Mouse (Mus musculus): ENCODE measurements around the gene Tmem107. TPM values are rescaled to one million over a fixed set of nuclear protein-coding genes. Genes with fewer than 3 reads are reported as not detected.

Gene Tmem107
- total RNA-seq, 1 experiment from 2014 or later: 12.0 TPM

DNA sequence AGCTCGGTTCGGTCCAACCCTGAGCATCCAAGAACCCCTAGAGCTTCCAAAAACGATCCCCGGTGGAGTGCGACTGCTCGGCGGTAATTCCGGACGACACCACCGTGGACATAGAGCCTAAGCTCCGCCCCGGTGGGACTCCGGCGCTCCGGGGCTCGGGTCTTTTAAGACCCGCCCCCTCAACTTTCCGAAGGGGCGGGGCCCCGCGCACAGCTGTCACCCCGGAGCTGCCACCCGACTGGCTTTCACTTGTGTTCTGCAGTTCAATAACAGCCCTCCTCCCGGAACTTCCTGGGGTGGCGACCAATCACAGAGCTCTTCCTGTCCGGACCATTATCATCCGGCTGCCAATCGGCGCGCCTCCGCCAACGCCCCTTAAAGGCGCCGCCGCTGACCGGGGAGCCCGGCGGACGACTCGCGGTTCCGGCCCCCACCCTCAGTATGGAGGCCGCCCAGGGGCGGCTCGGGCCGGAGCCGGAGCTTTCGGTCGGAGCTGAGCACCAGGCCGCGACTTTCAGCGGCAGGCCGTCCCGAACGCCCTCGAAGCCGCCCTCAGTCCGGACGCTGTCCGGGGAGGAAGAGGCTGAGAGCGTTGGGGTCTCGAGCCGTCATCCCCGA lies 11.1 kb upstream of the Tmem107 start, which contains the start of gene Borcs6:
Gene Borcs6, plus strand, starts transcription at position 361 of the 618 bp plus-strand sequence.
- DNase-seq: peak; percentile 97

GRCm38 (mm10) chr11:69059975-69060411 lies 10.6 kb upstream of the Tmem107 start:
- peak; percentile 77 for DNase-seq

DNA sequence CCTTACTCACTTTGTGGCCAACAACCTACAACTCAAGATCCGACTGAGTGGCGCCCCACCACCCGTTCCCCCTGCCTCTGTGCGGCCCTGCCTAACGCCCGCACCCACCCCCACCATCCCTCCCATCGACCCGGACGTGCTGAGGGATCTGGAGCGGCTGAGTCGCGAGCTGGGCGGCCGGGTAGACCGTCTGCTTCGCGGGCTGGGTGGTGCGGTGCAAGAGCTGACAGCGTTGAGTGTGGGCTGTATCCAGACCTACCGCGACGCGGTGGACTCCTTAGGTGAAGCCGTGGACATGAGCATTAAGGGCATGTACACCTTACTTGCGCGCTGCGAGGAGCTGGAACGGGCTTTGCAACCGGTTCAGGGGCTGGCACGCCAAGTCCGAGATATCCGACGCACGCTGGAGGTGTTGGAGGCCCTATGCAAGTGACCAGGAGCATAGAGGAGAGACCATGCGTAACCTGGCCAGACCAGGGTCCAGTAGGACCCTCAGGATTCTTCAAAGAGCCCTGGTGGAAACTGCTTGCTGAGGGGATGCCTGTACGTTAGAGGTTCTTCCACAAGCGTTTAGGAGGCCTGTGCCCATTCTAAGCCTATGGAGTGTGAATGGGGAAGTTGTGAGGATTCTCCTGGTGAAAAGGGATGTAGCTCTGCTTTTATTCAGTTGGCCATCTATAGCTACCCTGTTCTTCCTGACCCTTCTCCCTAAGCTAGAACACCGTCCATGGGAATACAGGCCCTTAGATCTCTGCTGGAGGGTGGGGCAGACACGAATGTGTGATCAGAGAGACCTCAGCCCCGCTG lies 10.0 kb upstream of the Tmem107 start:
- DNase-seq: peak; percentile 62

- no peak for DNase-seq
Measured at GRCm38 (mm10) chr11:69061255-69061912, 9.2 kb upstream of the Tmem107 start.

DNA sequence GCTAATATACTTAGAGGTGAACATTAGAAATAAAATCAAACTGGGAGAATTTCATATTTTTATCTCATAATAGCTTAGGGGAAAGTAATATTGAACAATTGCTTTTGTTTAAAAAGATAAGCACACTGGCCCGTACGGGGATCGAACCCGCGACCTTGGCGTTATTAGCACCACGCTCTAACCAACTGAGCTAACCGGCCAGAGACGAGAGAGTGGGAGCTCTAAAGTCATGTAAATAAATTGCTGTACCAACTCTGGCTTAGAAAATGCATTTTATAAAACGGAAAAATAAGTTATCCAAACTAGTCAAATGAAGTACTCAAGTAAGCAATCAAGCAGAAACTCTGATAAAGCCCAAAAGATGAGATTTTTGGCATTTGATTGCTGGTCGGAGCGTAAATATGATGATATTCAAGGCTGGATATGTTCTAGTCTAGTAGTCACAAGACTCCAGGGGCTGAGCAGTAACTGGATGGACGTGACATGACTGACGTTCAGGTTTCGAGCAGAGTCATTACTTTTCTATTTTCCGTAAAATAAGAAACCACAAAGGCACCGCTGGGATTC lies 8.3 kb upstream of the Tmem107 start:
- DNase-seq: peak; percentile 74

DNA sequence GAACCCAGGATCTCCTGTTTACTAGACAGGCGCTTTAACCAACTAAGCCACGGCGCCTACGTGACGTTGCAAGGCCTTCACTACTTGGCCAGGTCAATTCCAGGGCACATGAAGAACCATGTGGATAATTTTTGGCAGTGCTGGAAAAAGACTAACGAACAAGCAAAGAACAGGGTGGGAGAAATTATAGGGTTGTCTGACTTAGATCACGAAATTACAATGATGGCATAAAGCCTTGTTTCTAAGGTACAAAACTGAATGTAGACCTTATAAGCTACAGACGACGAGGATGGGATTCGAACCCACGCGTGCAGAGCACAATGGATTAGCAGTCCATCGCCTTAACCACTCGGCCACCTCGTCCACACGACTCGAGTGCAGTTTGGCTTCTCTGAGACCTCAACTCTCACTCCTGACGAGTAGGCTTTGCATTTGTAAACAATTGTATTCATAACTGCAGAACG lies 7.8 kb upstream of the Tmem107 start:
- peak; percentile 96 for DNase-seq

DNA sequence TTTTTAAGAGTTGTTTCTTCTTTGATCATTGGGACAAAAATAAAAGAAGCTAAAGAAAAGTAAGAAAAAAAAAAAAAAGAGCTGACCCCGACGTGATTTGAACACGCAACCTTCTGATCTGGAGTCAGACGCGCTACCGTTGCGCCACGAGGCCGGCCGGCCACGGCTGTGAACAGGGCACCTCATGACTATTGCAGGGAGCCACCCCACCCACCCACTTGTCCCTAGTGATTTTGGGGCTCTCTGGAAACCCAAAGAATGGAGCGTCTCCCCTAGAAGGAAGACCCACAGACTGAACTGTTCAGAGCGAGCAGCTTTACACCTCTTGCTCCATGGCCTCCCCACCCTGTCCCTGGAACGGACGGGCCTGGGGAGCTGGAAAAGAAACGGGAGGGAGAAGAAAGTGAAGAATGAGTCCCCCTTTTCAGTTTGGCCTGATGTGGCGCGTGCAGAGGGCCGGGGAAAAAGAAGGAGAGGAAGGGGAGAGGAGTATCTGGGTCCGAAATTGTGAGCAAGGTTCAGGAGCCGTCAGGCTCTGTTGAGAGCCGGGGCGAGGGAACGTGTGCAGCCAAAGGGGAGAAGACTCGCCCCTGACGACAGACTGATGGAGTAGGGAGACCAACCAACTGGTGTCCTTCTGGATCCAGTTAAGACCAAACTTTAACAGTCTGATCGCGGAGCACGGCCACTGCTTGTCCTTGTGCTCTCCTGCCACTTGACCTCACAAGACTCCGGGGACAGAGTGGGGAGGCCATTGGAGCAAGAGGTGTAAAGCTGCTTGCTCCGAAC lies 7.0 kb upstream of the Tmem107 start:
- DNase-seq: peak; percentile 93

DNA sequence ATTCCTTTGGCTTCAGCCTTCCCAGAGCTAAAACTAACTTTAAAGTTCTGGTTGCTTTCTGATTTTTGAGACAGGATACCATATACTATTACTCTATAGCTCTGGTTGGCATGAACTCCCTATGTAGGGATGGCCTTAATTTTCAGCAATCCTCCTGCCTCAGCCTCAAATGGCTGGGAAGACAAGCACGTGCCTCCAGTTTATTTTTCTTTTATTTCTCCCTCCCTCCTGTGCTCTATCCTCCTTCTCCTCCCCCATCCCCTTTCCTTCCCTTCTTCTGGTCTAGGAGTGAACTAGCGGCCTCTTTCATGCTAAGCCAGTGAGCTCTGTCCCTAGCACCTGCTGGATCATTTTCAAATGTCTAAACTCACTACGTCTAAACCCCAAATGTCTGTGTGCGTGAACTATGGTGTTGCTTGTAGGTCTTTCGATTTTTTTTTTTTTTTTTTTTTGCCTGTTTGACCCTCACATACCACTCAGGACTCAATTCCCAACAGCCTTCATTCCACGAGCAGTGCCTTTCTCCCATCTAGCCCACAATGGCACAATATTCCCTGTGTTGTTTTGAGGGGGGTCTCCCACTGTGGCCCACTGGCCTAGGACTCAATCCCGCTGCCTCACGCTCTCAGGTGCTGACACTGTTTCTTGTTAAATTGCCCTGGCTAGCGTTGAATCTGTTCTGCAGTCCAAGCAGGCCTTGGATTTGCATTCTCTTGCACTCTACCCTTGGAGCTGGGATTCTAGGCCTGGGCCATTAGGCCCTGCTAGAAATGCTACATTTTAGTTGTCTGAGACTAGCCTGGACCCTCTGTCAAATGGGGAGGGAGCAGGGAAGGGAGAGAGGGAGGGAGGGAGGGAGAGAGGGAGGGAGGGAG lies 6.1 kb upstream of the Tmem107 start:
- no peak for DNase-seq

DNA sequence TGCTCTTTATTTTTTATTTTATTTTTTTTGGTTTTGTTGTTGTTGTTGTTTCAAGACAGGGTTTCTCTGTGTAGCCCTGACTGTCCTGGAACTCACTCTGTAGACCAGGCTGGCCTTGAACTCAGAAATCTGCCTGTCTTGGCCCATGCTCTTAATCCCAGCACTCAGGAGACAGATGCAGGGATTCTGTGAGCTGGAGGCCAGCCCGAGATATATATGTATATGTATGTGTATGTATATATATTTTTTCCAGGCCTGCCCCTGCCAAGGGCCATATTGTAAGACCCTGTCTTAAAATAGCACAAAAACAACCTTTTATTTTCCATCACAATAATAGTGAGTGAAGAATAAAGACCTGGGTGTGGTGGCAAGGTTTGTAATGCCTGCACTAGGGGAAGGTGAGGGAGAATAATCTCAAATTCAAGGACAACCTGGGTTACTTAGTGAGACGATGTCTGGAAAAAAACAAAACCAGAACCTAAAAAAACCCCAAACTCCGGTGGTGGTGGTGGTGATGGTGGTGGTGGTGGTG lies 5.1 kb upstream of the Tmem107 start:
- DNase-seq: no peak

DNA sequence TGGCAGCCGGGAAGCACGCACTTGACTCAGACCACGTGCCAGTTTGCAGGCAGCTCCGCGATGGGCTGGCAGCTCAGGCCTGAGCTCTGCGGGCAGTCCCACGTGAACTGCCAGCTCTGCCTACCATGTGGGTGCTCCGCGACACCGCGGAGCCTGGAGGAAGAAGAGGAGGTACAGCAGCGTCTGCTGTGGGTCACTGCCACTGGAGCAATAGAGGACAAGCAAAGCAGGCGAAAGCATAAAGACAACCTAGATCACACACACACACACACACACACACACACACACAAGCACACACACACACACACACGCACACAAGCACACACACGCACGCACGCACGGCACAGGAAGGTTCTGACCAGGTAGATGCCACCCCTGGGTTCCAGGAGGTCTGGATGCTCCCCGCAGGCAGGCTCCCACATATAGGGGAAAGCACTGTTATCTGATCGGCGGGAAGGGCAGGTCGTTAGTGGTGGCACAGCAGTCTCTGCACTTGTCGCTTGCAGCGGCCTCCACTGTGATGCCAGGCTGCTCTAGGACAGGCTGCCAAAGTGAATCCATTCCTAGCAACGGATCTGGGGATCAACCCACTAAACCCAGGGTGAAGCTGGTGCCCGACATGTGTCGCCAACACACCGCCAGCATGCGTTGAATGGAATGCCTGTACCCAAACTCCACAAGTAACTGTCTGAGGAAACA lies 4.3 kb upstream of the Tmem107 start:
- peak; percentile 72 for DNase-seq

DNA sequence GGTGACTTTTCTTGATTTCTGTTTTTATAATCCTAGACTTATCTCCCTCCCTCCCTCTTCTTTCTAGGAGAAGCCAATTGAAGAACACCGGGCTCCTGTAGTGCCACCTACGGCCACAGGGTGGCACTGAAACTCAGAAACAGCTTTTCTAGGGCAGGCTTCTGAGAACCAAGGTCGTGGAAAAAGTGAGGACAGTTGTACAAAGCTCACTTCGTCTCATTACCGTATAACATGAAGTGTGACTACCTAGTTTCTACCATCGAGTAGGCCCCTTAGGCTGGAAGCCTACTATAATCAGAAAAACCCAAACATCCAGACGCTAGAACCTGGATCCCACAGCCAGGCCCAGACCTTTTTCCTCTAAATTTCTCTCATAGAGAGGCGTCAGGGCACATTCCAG lies 3.6 kb upstream of the Tmem107 start:
- DNase-seq: peak; percentile 93

GRCm38 (mm10) chr11:69067601-69068000 lies 3.0 kb upstream of the Tmem107 start:
- DNase-seq: peak; percentile 75

DNA sequence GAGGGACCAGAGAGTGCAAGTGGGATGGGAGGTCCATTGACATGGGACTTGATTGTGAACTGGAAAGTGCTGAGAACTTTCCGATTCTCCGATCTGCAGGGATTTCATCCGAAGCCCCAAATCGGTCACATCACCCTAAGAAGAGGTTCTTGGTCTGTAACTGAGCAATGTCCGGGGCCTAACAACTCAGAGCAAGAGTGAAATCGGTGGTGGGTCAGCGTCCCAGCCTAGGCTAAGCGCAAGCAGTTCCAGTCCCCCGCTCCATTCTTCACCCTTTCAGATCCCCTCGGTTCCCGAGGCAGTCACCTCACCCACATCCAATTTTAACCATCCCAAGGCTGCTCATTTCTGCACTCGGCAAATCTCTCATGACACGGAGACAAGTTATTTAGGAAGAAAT lies 513 bp upstream of the Tmem107 start:
- DNase-seq: no peak

GRCm38 (mm10) chr11:69071262-69071661 lies 656 bp downstream of the Tmem107 start:
- peak; percentile 37 for DNase-seq

DNA sequence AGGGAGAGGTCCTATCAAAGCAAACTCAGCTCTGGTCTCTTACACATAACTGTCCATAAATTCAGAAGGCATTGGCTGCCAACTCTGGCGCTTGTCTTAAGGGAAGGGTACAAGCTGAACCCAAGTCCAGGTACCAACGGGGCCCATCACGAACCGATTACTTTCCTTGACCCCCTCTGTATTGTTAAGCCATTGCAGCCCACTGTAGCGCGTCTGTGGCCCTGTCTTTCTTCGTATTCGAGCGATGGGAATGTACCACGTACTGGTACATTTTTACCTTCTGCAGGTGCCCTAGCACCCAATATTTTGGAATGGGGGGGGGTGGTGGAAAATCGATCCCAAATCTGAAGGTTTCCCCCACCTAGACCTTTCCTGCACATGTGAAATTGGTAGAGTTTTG lies 1.6 kb downstream of the Tmem107 start:
- peak; percentile 3 for DNase-seq

DNA sequence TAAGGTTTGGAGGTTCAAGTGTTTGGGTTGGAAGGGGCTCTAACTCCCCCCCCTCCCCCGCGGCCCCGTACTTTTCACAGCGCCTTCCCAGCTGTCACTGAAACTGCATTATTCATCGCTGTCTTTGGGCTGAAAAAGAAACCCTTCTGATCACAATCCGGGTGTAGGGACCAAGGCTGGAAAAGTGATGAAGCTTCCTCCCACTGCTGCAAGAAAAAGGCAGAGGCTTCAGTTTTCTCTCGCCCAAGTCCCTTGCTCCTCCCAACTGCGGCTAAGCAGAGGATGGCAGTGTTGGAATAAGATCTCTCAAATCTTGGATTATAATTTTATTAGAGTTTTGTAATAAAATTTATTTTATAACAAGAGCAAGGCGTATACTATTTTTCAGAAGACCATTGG lies 2.1 kb downstream of the Tmem107 start:
- DNase-seq: peak; percentile 6

DNA sequence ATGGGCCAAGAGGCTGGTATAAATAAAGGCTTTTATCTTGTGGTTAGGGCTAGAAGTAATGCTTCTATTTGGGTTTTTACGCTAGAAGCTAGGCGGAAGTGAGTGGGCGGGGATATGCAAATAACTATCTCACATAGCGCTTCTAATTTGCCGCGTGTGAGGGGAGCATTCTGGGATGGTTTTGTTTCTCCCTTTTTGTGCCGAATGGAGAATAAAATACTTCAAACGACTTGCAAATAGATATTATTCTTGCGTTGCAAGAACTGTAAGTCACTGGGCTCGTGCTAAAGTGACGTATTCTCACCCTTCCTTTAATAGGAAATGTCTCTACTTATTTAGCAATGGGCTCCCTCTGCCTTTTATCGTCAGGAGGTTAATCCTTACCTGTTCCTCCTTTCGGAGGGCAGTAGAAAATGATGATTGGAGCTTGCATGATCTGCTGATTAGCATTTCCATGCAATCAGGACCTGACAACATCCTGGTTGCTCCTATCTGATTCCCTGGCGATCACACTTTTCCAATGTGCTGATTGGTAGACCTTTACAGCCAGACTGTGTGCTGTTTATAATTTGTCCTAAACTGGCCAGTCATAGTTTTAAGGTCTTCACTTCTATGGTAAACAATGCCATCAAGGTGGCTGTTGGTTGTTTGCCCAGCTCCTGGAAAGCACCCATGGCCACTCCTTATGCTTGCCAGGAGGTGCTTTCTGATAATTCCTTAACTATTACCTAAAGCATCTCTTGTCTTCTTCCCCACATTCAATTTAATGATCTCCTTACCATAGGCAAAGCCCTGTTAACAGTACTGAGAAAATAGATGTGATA lies 2.7 kb downstream of the Tmem107 start:
- peak; percentile 87 for DNase-seq

GRCm38 (mm10) chr11:69073951-69074775 lies 3.6 kb downstream of the Tmem107 start:
- peak; percentile 24 for DNase-seq

Measured in adrenal gland, postnatal 14 days (tissue).